Comparison of ENCODE assay signal across 8 mouse cellular contexts in the genomic region with DNA sequence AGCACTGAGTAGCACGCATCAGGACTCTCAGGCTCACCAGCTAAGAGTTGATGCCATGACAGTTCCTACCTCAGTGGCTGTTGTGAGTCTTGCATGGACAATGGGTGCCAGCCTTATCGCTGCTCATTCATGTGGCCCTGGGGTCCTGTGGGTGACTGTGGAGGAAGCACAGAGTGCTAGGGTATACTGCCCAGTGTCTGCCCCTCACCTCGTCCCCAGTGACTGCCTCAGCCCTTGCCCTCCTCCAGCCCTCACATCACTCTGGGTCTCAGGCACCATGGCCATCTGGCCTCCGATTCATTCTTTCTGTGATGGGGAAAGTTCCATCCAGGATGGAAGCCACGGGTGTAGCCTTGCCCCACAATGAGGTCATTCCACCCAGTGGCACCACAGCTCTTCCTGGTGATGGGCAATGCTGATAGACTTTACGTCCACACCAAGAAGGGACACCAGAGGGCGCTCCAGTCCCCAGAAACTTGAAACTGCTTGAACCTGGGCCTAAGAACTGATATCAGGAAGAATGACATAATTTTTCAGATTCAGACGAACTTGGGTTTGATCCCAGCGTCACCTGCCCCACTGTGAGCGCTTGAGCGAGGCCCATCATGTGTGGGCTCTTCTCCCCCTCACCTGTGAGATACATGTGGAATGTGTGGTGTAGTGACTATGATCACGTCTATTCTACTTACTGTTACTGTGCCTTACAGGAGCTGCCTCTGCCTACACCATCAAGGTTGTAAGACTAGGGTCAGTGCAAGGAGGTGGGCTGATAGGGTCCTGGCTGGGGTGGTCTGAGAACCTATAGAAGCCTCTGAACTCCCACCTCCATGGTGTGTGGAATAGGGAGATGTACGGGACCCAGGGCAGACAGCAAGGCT. TPM values are rescaled to one million over a fixed set of nuclear protein-coding genes. Genes with fewer than 3 reads are reported as not detected.
DNase-seq lines count a peak whose midpoint lies in the region; ATAC-seq lines count a peak whose summit lies in the region.

No protein-coding gene starts in this region.

- H3K4me2 ChIP-seq in heart, embryonic 12.5 days = no peak overlapping the region
- no peak overlapping the region for H3K4me2 ChIP-seq in midbrain, embryonic 14.5 days (ENCODE audit: low read length)

- H3K4me1 ChIP-seq in heart, embryonic 12.5 days (replicated peaks) = peaks cover 22% of the 10 kb centered on the region
- no peaks in the 10 kb centered on the region for H3K4me1 ChIP-seq in midbrain, embryonic 14.5 days (ENCODE audit: control insufficient read depth, insufficient read depth, low read length)

- ATAC-seq in heart, embryonic 12.5 days (ENCODE audit: insufficient number of reproducible peaks, low FRiP score) = no peak
- ATAC-seq in inflammation-experienced regulatory T-cells, adult 6 months = peak; percentile 74
- ATAC-seq in midbrain, embryonic 14.5 days (ENCODE audit: low FRiP score, low TSS enrichment) = peak; percentile 20

- peak; percentile 95 for DNase-seq in heart, adult 11 months
- DNase-seq in cerebellum, adult 9-10 months = peak; percentile 80
- DNase-seq in frontal cortex, adult 2 months (ENCODE audit: extremely low spot score in 1 of 2, low spot score in 1 of 2) = peak; percentile 63 to 92
- peak; percentile 56 to 75 for DNase-seq in left cerebral cortex, postnatal 10 days (ENCODE audit: extremely low spot score in 1 of 2, low spot score in 2 of 2)
- DNase-seq in midbrain, embryonic 14.5 days = peak; percentile 90
- peak; percentile 71 for DNase-seq in spleen, adult 12 weeks (ENCODE audit: low spot score)

- H3K9me3 ChIP-seq in heart, embryonic 12.5 days (replicated peaks) = no peaks in the 10 kb centered on the region
- no peaks in the 10 kb centered on the region for H3K9me3 ChIP-seq in midbrain, embryonic 14.5 days (ENCODE audit: control insufficient read depth, low read length)

- no peak overlapping the region for H3K4me3 ChIP-seq in heart, embryonic 12.5 days
- no peak overlapping the region for H3K4me3 ChIP-seq in midbrain, embryonic 14.5 days (replicated peaks; ENCODE audit: low read depth, low read length)

- H3K9ac ChIP-seq in heart, embryonic 12.5 days = no peak overlapping the region
- H3K9ac ChIP-seq in midbrain, embryonic 14.5 days (replicated peaks; ENCODE audit: low read length) = no peak overlapping the region

- peaks cover 10% of the 10 kb centered on the region for H3K27me3 ChIP-seq in heart, embryonic 12.5 days (replicated peaks)
- H3K27me3 ChIP-seq in midbrain, embryonic 14.5 days (ENCODE audit: control insufficient read depth, insufficient read depth, low read length) = no peaks in the 10 kb centered on the region

- H3K27ac ChIP-seq in heart, embryonic 12.5 days (ENCODE audit: poor library complexity, severe bottlenecking) = no peak overlapping the region
- H3K27ac ChIP-seq in midbrain, embryonic 14.5 days (replicated peaks; ENCODE audit: low read depth, low read length) = no peak overlapping the region

- intact Hi-C loops in left cerebral cortex, postnatal 10 days (cut with DNase I) = no loop called here

- WGBS in heart, embryonic 12.5 days = 33% methylated on average over 13 of the region's 13 CpGs
- 44% methylated on average over 13 of the region's 13 CpGs for WGBS in midbrain, embryonic 14.5 days

- H3K36me3 ChIP-seq in heart, embryonic 12.5 days = peaks cover 46% of the 10 kb centered on the region
- H3K36me3 ChIP-seq in midbrain, embryonic 14.5 days (ENCODE audit: control insufficient read depth, insufficient read depth, low read length) = no peaks in the 10 kb centered on the region

RNA-seq across cellular contexts. Expression of gene Gsn, which starts 32.8 kb away (rescaled TPM):
- polyA plus RNA-seq in heart, embryonic 12.5 days (2016; fragmentation: Nextera tagmentation; extraction: Ambion mirVana) = 186 and 190 TPM in 2 replicates
- polyA plus RNA-seq in frontal cortex, adult 2 months (2012; rRNA removed) = 99.2 and 99.6 TPM in 2 replicates
- polyA plus RNA-seq in inflammation-experienced regulatory T-cells, adult 6 months (2017; shearing (Covaris generic)) = 10 to 100 TPM; 16.2 to 28.8 (median 25.4) TPM
- total RNA-seq in left cerebral cortex, postnatal 10 days (2021) = 10 to 100 TPM; 28.3 to 36.7 TPM
- 8.8 and 18.9 TPM in 2 replicates for polyA plus RNA-seq in midbrain, embryonic 14.5 days (2014; fragmentation: Nextera tagmentation; extraction: Ambion mirVana)

RNA-seq across cellular contexts. Expression of gene Stom, which starts 47.8 kb away (rescaled TPM):
- polyA plus RNA-seq in heart, embryonic 12.5 days (2016; fragmentation: Nextera tagmentation; extraction: Ambion mirVana) = 42.2 and 42.7 TPM in 2 replicates
- 16.9 and 20.3 TPM in 2 replicates for polyA plus RNA-seq in frontal cortex, adult 2 months (2012; rRNA removed)
- polyA plus RNA-seq in inflammation-experienced regulatory T-cells, adult 6 months (2017; shearing (Covaris generic)) = 1 to 10 TPM; 1.7 to 4.9 (median 1.8) TPM
- 1 to 10 TPM; 6.5 to 7.5 TPM for total RNA-seq in left cerebral cortex, postnatal 10 days (2021)
- 7.2 and 11.2 TPM in 2 replicates for polyA plus RNA-seq in midbrain, embryonic 14.5 days (2014; fragmentation: Nextera tagmentation; extraction: Ambion mirVana)
